Mouse (Mus musculus) inflammation-experienced regulatory T-cells, adult 6 months (primary cell): ENCODE measurements around the gene 4933400A11Rik. TPM values are rescaled to one million over a fixed set of nuclear protein-coding genes. Genes with fewer than 3 reads are reported as not detected.
A peak's percentile ranks its signal among the peaks of the same experiment; 100 is the strongest.

Experiments used
- ATAC-seq: one replicate; pipeline ENCODE4 v1.8.0; 2017
- polyA plus RNA-seq, 3 experiments: library from polyadenylated mRNA; unstranded; fragments of 100-300 nt; shearing (Covaris generic); gene quantifications; one replicate each; pipeline ENCODE4 v1.2.1; 2017

The 4933400A11Rik gene
- not detected for polyA plus RNA-seq

DNA sequence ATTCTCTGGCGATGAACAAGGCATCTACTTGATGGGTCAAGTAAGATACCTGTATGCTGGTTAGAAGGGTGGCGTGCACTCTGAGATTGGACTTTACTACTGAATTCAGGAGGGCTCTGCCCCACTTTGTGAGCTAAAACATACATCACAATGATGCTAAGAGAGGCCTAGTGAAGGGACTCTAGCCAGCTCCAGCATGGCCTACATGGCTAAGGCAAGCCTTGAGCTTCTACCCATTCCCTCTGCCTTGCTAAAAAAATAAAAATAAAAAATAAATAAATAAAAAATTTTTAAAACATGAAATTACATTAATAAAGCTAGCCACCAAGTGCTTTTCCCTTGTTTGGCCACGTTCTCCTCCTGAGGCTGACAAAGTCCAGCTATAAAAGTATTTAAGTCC lies at the start of gene 4933400A11Rik:
Gene 4933400A11Rik, minus strand, starts transcription at position 101 of the 400 bp plus-strand sequence.
- ATAC-seq = no peak

DNA sequence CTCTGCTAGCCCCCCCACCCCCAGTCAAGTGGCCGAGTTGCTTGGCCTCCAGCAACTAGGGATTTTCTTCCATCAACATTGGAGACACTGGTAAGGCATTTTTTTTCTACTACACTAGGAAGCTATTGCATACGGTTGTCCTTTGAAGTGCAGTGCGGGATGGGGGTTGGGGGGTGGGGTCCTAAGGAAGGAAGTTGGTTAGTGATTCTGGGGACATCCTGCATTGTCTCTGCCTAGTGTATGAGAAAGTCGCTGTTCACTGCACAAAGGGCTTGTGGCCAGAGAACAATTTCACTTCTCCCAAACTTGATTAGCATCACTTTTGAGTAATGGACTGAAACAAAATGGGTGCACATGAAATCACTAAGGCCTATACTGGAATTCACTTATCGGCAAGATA lies 48.7 kb upstream of the 4933400A11Rik start:
- peak; percentile 38 for ATAC-seq

DNA sequence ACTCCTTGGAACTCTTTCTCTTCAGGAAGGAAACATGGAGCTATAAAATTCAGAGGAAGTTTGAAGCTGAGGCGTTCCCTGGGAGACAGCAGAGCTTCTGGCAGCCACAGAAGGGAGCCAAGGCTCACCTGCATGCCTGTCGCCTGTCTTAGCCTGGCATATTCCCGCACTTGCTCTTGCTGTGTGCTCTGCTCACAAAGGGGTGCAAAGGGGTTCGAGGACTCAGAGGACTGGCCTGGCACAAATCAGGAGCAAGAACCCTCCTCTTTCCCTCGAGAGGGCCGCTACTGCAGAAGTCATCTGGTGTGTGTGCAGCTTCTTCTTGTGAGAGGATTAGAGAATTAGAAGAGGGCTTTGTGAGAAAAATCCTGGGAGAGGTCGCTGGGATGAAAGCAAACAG lies 48.3 kb upstream of the 4933400A11Rik start:
- ATAC-seq = no peak

DNA sequence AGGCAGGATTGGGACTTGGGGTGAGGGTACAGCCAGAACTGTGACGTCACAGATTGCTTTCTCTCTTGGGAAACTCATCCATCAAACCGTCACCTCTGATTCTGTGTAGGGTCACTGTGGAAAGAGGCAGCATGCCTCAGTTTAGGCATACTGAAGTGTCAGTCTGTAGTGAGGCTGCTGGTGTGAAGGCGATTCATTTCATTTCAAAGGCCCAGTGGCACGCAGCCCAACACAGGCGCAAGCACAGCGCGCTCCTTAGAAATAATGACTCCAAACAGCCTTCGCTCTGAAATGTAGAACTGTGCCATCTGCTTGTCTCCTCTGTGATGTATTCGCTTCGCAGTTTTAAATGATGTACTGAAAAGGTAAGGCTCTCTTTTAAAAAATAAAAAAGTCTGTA lies 47.5 kb upstream of the 4933400A11Rik start:
- ATAC-seq = no peak

DNA sequence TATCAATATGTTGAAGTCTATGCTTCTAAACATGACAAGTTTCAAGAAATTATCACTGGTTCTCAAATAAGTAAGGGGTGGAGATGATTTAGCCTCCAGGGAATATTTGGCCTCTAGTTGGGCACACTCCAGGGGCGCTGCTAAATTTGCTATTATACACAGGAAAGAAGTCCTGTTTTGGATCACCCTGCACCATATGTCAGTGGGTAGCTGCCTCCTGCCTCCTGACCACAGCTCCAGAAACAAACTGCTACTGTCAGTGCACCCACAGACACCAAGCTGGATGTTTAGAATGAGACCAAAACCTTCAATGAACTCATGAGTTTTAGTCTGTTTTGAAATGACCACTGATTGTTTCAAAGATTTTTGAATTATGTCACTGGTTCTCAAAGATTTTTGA lies 34.2 kb upstream of the 4933400A11Rik start:
- ATAC-seq = no peak

DNA sequence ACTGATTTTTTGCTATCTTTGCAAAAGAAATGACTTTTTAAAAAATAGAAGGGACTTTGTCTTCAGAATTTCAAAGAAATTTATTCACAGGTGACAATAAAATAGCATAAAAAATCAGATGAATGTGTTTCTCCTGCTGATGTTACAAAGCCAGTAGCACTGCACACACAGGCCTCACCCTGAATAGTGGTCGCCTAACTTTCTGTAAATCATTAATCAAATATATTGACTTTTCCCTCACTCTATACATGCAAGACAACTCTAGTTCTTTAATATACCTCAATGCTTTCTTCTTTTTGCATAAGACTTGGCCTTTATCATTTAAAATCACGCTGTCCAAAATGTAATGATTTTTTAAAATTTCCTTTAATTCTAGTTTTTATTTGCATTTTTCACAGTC lies 32.3 kb upstream of the 4933400A11Rik start:
- ATAC-seq = no peak

DNA sequence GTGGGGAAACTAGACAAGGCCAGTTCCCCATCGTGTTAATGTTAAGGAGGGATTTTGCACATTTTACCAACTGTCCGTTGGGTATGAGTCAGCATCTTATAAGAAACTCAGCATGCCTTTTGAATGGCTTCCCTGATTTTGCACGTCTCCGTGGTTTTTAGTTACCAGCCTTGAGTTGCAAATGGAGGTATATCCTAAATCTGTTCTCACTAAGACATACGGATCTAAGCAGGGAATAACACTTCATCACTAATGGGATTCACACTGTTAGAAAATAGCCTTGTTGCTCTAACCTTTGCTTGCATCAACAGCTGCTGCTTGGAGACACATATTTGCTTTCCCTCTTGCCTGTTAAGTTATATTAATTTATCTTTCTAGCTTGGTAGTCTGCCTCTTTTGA lies 31.9 kb upstream of the 4933400A11Rik start:
- no peak for ATAC-seq

DNA sequence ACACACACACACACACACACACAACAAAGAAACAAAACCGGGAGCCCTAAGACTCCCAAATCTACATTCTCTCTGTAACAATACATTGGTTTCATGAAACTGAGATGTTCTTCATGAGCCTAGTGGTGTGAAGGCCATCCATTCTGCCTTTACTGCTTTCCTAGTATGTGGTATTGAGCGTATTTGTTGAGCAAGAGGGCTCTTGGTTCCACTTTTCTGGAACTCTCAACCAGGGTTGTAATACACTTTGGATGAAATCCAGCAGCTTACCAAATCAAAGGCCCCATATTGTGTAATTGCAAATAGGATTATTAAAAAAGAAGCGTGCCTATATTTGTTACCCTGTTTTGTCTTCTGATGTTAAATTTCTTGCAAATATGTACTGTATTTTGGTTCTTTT lies 28.3 kb upstream of the 4933400A11Rik start:
- ATAC-seq = no peak

DNA sequence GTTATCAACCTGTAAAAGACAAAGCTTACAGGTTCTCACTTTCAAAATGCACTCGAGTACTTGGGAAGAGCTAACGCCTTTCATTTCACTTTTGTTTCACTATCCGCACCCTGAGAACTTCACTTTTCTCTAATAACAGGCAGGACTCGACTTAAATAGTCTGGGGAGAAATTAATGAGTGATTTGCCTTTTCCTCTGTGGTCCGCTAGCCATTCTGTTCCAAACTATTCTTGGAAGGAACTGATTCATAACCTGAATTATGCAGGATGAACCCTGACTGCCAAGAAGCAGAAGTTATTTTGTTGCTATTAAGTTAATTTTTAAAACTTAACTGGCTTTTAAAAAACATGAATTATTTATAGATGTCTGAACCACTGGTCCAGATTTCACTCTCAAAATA lies 26.4 kb upstream of the 4933400A11Rik start:
- ATAC-seq = no peak

DNA sequence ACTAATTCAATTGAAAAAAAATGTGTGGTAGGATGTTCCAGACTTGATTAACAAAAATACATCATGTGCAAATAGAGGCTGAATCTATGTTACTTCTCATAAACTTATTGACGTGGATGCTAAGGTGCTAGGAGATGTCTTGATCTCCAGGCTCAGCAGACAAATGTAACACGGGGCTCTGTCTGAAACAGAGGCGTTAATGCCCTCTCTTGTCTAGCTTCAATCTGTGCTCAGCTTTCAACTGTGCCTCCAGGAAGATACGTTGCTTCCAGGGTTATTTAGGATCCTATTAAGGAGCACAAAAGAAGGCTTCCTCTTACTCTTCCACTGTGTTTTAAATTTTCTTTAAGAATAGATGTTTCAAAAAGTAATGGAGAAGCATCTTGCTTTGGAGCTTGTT lies 20.8 kb upstream of the 4933400A11Rik start:
- no peak for ATAC-seq

DNA sequence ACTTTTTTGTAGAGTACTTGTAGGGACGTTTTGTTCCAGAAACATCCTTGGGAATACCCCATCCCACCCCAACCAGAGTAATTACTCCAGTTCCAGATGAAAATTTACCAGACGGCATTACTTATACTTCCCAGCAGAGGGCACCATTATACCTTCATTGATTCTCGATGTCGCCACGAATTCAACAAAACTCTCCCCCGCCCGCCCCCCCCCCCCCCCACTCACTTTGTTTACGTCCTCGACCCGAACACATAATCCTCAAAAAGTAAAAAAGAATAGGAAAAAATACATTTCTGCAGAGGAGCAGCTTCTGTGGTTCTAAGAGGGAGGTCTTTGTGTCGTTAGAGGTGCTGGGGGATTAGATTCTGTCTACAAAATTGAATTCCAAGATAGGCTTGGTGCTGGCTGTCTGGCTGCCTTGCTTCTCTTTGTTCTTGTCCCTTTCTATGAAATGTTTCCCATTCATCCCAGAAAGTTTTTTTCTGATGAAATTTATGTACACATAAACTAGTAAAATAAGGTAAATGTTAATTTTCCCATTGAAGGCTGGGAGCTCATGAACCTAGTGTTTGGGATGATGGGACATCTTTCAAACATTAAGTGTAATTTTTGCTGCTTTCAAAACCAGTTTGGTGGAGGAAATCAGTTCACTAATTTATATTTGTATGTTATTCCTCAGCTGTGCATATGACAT lies 19.7 kb upstream of the 4933400A11Rik start:
- peak; percentile 54 for ATAC-seq

DNA sequence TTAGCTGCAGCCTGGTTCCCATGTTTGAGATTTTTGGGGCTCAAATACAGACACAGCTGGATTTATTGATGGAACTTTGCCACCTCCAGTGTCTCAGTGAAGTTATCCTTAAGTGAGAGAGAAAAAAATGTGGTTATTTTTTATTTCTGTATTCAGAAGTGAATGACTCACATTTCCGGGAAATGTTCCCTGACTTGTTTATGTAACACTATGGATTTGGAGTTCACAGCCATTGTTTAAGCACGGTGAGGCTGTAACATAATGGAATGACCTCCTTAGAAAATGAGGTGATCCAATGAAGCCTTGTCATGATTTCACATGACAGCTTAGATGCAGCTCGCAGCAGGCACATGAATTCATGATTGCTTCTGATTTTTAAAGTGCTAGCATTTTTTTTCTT lies 17.7 kb upstream of the 4933400A11Rik start:
- no peak for ATAC-seq

DNA sequence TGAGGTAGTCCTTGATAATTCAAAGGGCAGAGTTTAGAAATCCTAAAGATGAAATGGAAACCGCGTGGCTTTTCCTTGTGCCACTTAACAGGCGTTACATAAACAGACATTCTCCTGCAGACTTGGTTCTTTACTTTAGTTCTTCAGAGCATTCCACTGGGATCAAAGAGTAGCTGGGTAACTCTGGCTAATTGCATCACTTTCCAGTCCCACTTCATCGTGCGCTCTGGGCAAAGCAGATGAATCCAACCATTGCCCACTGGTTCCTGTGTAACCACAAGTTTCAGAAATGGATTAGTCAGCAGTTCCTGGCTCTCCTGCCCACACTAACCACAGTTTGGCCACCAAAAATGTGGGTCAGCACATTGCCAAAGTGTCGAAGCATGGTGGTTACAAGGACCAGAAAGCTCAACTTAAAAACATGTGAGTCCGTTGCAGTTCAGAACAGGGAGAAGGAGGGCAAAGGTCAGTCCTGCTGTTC lies 15.4 kb upstream of the 4933400A11Rik start:
- no peak for ATAC-seq

DNA sequence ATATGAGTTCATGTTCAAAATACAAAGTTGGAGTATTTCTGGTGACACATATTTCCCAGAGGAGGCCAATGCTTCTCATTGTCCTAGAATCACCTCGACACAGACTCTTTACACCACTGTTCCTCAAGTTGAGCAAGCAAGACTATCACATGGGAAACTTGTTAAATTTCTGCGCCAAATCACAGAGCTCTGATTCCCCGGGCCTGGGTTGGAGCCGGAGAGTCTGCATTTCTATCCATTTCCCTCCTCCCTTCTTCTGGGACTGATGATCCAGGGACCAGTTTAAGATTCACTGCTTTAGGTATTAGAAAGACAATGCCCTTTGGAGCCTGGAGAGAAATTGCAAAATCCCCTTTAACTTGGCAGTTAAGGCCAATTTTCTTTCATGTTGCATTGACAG lies 15.0 kb upstream of the 4933400A11Rik start:
- ATAC-seq = no peak

DNA sequence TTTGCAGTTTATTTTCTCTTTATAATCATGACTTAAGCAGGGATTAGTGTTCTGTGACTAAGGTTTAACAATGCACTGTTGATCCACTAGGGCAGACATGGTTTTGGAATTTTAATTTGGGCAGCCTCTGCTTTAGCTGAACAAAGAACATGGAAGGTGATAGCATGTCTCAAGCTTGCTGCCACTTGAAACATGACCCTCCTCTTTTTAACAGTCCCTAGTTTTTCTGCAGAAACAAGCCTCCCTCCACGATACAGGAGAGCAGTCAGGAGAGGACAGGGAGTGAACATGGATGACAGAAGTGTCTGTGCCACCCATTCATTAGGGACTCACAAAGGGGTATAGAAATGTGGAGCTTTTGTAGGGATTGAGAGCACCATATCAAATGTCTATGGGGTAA lies 13.4 kb upstream of the 4933400A11Rik start:
- ATAC-seq = no peak

DNA sequence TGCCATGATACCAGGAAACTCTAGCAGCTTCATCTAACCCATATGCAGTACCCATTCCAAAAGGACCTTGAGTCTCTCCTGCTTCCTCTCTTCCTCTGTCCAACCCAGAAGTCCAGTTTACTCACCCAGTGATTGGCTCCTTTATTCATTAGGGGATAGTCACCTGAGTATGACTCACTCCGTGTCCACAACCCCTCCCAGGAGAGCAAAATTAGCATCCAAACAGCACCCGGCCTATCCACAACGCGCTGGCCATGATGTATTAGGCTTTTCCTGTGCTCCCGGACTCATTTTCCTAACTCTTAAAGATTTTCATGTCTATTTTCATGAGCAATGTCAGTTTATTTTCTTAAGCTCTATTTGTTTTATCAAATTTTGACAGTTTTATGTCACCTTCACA lies 10.3 kb upstream of the 4933400A11Rik start:
- no peak for ATAC-seq

DNA sequence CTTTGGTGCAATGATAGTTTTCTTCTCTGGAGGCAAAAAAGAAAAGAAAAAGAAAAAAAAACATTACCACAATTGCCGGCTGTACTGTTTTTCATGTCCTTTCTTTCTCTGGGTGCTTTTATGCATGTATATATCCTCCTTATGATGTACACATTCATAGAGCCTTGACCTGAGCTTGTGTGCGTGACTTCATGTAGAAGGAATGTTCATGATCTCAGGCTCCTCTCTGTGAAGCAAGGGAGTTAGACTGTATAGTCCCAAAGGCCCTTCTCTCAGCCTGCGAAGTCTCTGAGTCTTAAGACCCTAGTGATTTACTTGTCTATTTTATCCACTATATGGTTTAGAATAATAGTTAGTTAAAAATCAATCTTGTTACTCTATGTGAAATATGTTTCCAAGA lies 21.4 kb downstream of the 4933400A11Rik start:
- ATAC-seq = no peak

DNA sequence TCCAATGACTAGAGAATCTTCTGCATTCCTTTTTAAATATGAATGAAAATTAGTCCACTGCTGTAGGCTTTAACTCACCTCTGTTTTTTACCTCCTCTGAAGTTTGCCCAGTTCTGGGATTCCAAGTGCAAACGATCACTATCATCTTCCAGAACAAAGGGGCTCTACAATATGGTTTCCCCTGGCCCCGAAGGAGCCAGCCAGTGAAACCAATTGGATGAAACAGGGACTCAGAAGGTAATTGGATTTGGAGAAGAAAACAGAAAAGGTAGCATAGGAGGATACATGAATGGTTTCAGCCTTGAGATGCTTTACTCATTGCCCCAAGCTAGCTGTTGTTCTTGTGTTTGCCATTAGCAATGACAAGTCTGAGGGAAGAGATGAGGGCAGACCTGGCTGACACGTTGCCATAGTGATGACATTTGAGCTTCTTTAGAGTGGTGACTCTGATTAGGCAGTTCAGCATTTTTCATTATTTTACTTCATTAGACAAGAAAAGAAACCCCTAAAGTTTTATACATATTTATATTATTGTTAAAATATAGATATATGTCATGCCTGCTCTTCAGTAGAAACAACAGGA lies 44.0 kb downstream of the 4933400A11Rik start:
- no peak for ATAC-seq

Other genes with a start within 250 kb of the 4933400A11Rik start
- 1 to 10 TPM in 2 of 3 experiments, under 1 TPM in 1; 0.80 to 3.3 (median 1.5) TPM for gene Mid1, start 94.4 kb downstream of the 4933400A11Rik start, polyA plus RNA-seq
- gene Gm21887, start 230.0 kb upstream of the 4933400A11Rik start, polyA plus RNA-seq = 10 to 100 TPM in 2 of 3 experiments, under 1 TPM in 1; 0.88 to 24.9 (median 14.6) TPM